Mouse (Mus musculus): ENCODE results near the gene Parp8. TPM values are rescaled to one million over a fixed set of nuclear protein-coding genes. Genes with fewer than 3 reads are reported as not detected.

Parp8 gene
- total and polyA plus RNA-seq, 3 experiments = not detected

DNA sequence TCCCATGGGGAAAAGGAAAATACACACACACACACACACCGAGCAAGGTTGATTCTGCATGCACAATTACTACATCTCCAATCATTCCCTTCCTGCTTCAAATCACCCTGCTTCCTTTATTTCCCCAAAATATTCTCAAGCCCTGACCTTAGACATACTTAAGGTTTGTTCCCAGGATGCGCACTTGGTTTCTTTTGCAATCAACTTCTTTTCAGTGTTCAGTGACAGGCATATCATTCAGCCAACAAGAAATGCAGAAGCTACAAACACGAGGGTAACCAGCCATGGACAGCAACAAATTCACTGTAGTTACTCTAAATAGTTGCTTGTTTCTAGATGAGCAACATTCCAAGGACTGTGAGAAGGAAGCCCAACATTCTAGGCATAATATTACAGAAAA lies 38.1 kb downstream of the Parp8 start:
- in situ Hi-C loops (cut with MboI; ENCODE audit: low pct_ligation_motif_present, low pct_unique_long_range_greater_than_20kb, low sequenced_read_pairs) (no loop called here), dilution Hi-C loops (cut with MboI; ENCODE audit: extremely low pct_ligation_motif_present, extremely low pct_unique_long_range_greater_than_20kb, low sequenced_read_pairs) (no loop called here)
- Histone ChIP-seq H3K4me1 (ENCODE audit: control insufficient read depth in 1 of 2, insufficient read depth in 2 of 2) (no peaks in the 10 kb centered on the region), H3K9ac (ENCODE audit: insufficient read depth, low read depth) (no peak overlapping the region), H3K36me3 (replicated peaks in 1 of 2; ENCODE audit: control insufficient read depth in 1 of 2, insufficient read depth in 1 of 2, low read length in 1 of 2) (no peaks in the 10 kb centered on the region), H3K27me3 (replicated peaks) (no peaks in the 10 kb centered on the region), H3K4me3 (replicated peaks in 1 of 3; ENCODE audit: low read depth in 2 of 3, low read length in 2 of 3, poor library complexity in 1 of 3) (no peak overlapping the region), H3K79me2 (replicated peaks; ENCODE audit: control insufficient read depth, extremely low read depth, insufficient read depth, poor library complexity, severe bottlenecking) (no peaks in the 10 kb centered on the region), H3K27ac (ENCODE audit: insufficient read depth, low read depth) (no peak overlapping the region), H3K9me3 (replicated peaks; ENCODE audit: low read length) (peaks cover 53% of the 10 kb centered on the region), H3K4me2 (ENCODE audit: insufficient read depth, low read depth, poor library complexity, severe bottlenecking) (no peak overlapping the region)
- TF ChIP-seq SMC3 (IDR thresholded peaks at IDR 0.05; ENCODE audit: low read depth, low read length) (no peak), NELFE (IDR thresholded peaks at IDR 0.05; ENCODE audit: low read depth, low read length) (no peak), TCF12 (IDR thresholded peaks at IDR 0.05; ENCODE audit: low read depth, low read length) (no peak)
- no peak for DNase-seq (ENCODE audit: extremely low read depth)

- Histone ChIP-seq H3K4me3 (replicated peaks in 1 of 3; ENCODE audit: low read depth in 2 of 3, low read length in 2 of 3, poor library complexity in 1 of 3) (no peak overlapping the region), H3K9ac (ENCODE audit: insufficient read depth, low read depth) (no peak overlapping the region), H3K4me1 (ENCODE audit: control insufficient read depth in 1 of 2, insufficient read depth in 2 of 2) (no peaks in the 10 kb centered on the region), H3K36me3 (replicated peaks in 1 of 2; ENCODE audit: control insufficient read depth in 1 of 2, insufficient read depth in 1 of 2, low read length in 1 of 2) (no peaks in the 10 kb centered on the region), H3K27ac (ENCODE audit: insufficient read depth, low read depth) (no peak overlapping the region), H3K27me3 (replicated peaks) (no peaks in the 10 kb centered on the region), H3K9me3 (replicated peaks; ENCODE audit: low read length) (peaks cover 58% of the 10 kb centered on the region), H3K79me2 (replicated peaks; ENCODE audit: control insufficient read depth, extremely low read depth, insufficient read depth, poor library complexity, severe bottlenecking) (no peaks in the 10 kb centered on the region), H3K4me2 (ENCODE audit: insufficient read depth, low read depth, poor library complexity, severe bottlenecking) (no peak overlapping the region)
- in situ Hi-C loops (cut with MboI; ENCODE audit: low pct_ligation_motif_present, low pct_unique_long_range_greater_than_20kb, low sequenced_read_pairs) = no loop called here
- TF ChIP-seq USF2 (conservative IDR thresholded peaks at IDR 0.05; ENCODE audit: low read depth, low read length) = no peak
- no peak for TF ChIP-seq ZKSCAN1 (IDR thresholded peaks at IDR 0.05; ENCODE audit: borderline replicate concordance, low read depth, low read length)
- TF ChIP-seq E2F4 (IDR thresholded peaks at IDR 0.05; ENCODE audit: insufficient replicate concordance, low read depth, low read length) = no peak
- no peak for TF ChIP-seq MYC (IDR thresholded peaks at IDR 0.05; ENCODE audit: low read depth, low read length)
- no peak for TF ChIP-seq KAT2A (IDR thresholded peaks at IDR 0.05; ENCODE audit: insufficient replicate concordance, low read length)
- TF ChIP-seq MAFK (IDR thresholded peaks at IDR 0.05; ENCODE audit: insufficient replicate concordance, low read length) = no peak
- TF ChIP-seq MAX (IDR thresholded peaks at IDR 0.05; ENCODE audit: low read length) = no peak
- dilution Hi-C loops (cut with MboI; ENCODE audit: extremely low pct_ligation_motif_present, extremely low pct_unique_long_range_greater_than_20kb, low sequenced_read_pairs) = no loop called here
- DNase-seq (ENCODE audit: extremely low read depth) = no peak
These were observed 38.7 kb downstream of the Parp8 start for GRCm38 (mm10) chr13:116986658-116987057.

DNA sequence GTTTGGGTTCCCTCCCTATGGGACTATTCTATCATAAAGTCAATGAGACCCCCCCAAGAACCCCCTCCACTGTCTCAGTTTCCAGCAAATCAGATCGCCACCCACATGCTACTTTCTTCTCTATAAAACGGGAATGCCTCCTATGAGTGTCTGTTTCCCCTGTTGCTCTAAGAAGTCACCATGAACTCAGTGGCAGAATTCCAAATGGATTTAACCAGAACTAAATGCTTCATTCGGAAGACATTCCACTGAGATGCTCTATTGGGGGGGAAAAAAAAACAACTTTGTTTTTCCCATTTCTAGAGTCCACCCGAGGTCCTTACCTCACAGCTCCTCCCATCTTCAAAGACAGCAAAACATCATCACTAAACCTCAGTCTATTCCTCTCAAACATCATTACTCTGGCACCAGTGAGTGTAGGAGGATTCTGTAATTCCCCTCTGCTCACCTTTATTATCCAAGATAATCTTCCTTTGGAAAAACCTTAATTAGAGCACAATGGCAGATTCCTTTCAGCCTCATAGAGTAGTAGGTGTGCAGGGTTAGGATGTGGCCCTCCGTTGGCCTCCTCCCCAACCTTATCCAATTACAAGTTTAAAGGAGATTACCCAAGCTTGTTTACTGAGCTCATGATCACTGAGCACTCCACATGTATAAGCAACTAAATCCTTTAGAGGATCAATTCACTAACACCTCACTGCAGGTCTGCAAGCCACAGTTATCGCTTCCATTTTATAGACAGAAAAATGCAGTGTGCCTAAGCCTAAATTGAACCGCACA lies 51.1 kb downstream of the Parp8 start:
- no peaks in the 10 kb centered on the region for H3K4me1 ChIP-seq (ENCODE audit: control insufficient read depth in 1 of 2, insufficient read depth in 2 of 2)
- H3K79me2 ChIP-seq (replicated peaks; ENCODE audit: control insufficient read depth, extremely low read depth, insufficient read depth, poor library complexity, severe bottlenecking) = no peaks in the 10 kb centered on the region
- in situ Hi-C loops (cut with MboI; ENCODE audit: low pct_ligation_motif_present, low pct_unique_long_range_greater_than_20kb, low sequenced_read_pairs) (no loop called here), dilution Hi-C loops (cut with MboI; ENCODE audit: extremely low pct_ligation_motif_present, extremely low pct_unique_long_range_greater_than_20kb, low sequenced_read_pairs) (no loop called here)
- no peak for DNase-seq (ENCODE audit: extremely low read depth)
- no peak overlapping the region for H3K4me3 ChIP-seq (replicated peaks in 1 of 3; ENCODE audit: low read depth in 2 of 3, low read length in 2 of 3, poor library complexity in 1 of 3)
- H3K27me3 ChIP-seq (replicated peaks) = no peaks in the 10 kb centered on the region
- peaks cover 61% of the 10 kb centered on the region for H3K9me3 ChIP-seq (replicated peaks; ENCODE audit: low read length)
- TF ChIP-seq BHLHE40 (IDR thresholded peaks at IDR 0.05; ENCODE audit: low read depth, low read length) = no peak
- TF ChIP-seq MAZ (IDR thresholded peaks at IDR 0.05; ENCODE audit: low read depth, low read length) = no peak
- no peaks in the 10 kb centered on the region for H3K36me3 ChIP-seq (replicated peaks in 1 of 2; ENCODE audit: control insufficient read depth in 1 of 2, insufficient read depth in 1 of 2, low read length in 1 of 2)
- H3K27ac ChIP-seq (ENCODE audit: insufficient read depth, low read depth) = no peak overlapping the region
- H3K9ac ChIP-seq (ENCODE audit: insufficient read depth, low read depth) = no peak overlapping the region
- no peak overlapping the region for H3K4me2 ChIP-seq (ENCODE audit: insufficient read depth, low read depth, poor library complexity, severe bottlenecking)
